Mouse (Mus musculus) megakaryocyte, adult 5-6 weeks (primary cell): ENCODE results near the gene Patl1. TPM values are rescaled to one million over a fixed set of nuclear protein-coding genes. Genes with fewer than 3 reads are reported as not detected.
"Not testable (repeated sequence)": the region's sequence is repeated elsewhere in the genome, so short reads cannot be mapped to it uniquely, and the experiment has no call there.

Experiments
- ATAC-seq: 2 replicates; pipeline ENCODE4 v1.8.0; 2016; ENCODE audit warnings: mild to moderate bottlenecking, inconsistent platforms; ENCODE audit not compliant: poor library complexity, severe bottlenecking
- total RNA-seq, 2 experiments: library from RNA; stranded (forward) in 1 of 2; stranded (reverse) in 1 of 2; fragments of 153-499, 151-499 nt in 1 of 2; fragments of 221-1000, 200-1000 nt in 1 of 2; gene quantifications; 2 replicates each; pipeline versions ENCODE4 v1.2.3 to v1.2.4; 2015 to 2017

Gene Patl1
- total RNA-seq (2015): 45.5 and 48.7 TPM in 2 replicates
- total RNA-seq (2017): 20.3 and 26.1 TPM in 2 replicates

DNA sequence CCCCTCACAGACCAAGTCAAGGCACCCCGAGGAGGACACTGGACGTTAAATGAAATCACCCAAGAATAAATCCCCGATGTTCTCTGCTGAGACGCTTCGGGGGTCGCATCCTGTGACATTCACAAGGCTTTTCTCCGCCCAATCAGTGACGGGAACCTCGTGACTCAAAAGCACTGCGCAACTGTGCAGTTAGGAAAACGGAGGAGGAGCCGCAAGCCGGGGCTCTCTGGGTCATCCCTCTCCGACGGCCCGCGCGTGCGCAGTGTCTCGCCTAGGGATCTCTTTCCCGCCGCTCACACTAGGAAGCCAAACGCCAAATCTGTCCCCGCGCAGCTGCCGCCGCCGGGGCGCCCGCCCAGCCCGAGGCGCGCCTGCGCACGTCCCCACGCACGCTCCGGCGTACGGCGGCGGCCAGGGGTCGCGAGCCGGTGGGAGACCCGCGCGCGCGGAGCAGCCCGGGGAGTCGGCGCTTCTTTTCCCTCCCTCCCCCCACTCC is at the start of gene Patl1:
Gene Patl1, plus strand, starts transcription at position 363 of the 496 bp plus-strand sequence.
- ATAC-seq: peak; percentile 92

DNA sequence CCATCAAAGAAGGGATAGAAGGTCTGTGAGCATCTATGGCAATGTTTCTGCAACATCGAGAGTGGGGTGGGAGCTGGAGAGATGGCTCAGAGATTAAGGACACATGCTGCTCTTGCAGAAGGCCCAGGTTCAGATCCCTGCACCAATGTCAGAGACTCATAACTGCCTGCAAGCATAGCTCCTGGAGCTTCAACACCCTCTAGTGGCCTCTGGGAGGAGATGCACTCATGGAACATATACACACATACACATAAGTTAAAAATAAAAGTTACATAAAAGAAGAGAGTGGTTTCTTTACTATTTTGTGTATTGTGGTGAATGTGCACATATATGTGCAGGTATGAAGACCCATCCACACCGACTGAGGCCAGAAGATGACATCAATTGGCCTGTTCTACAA is 44.4 kb upstream of the Patl1 start:
- no peak for ATAC-seq

DNA sequence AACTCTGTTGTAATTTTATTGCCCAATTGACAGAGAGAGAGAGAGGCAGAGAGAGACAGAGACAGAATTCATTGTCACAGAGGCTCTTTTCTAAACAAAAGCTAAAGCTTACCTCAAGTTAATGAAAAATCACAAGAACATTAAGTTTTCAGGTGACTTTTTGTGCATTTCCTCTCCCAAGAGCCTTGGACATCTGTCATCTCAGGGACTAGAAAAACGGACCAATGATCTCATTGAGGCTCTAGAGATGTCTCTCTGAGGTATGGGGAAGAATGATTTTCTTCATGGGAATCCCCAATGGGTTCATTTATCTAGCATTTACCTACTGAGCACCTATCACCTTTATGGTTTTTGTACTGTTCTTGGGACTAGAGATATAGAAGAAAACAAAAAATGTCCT is 37.2 kb upstream of the Patl1 start, which contains the start of gene Olfr1419:
Gene Olfr1419, minus strand, starts transcription at position 101 of the 400 bp plus-strand sequence.
- ATAC-seq: no peak

DNA sequence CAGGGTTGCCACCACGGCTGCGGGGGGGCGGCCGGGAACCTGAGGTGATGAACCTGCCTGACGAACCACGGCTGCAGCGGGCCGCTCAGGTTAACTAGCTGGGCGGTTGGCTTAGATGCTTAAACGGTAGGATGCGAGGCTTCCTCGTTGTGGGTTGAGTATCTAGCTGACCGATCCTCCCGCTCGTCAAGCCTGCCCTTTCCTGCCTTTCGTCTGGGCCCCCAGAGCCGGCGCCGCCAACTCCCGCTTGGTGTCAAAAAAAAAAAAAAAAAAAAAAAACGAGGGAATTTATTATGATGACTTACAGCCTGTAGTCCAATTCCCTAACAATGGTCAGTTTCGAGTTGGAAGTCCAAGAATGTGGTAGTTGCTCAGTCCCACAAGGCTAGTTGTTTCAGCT is 33.8 kb upstream of the Patl1 start:
- ATAC-seq: not testable (repeated sequence)

GRCm38 (mm10) chr19:11886265-11886664 is 25.9 kb upstream of the Patl1 start, which contains the start of gene Olfr1420:
Gene Olfr1420 (plus strand): TSS chr19:11886565.
- ATAC-seq: no peak

DNA sequence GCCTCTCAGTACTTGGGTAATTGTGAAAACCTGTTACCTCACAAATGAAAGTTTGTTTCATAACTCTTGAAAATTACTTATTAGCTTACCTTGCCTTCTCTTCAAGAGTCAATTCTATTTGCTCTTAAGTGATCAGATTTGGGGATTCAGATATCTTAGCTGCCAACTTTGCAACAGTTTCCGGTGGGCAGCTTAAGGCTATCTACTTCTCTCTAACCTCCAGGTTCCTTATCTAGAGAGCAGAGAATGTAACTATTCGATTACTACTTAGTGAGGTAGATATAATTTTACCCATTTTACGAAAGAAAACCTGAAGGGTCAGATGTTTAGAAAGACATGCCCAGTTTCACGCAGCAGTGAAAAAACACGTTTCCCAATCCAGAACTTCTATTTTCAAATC is 1.2 kb upstream of the Patl1 start:
- ATAC-seq: no peak

DNA sequence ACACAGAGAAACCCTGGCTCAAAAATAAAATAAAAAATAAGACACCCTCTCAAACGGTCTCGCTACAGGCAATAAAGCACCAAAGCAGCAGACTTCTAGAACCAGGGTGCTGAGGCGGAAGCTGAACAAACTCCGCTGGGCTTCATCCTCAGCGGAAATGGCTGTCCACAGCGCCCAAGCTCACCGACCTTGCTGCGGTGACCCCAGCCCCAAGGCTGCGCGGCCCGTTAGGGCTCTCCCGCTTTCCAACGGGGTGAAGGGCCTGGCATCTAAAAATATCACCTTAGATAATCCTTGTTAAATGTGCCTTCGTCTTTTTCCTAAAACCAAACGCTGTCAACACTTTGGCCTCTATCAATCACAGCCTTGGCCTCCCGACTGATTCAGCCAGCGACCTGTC is 596 bp upstream of the Patl1 start:
- peak; percentile 45 for ATAC-seq

DNA sequence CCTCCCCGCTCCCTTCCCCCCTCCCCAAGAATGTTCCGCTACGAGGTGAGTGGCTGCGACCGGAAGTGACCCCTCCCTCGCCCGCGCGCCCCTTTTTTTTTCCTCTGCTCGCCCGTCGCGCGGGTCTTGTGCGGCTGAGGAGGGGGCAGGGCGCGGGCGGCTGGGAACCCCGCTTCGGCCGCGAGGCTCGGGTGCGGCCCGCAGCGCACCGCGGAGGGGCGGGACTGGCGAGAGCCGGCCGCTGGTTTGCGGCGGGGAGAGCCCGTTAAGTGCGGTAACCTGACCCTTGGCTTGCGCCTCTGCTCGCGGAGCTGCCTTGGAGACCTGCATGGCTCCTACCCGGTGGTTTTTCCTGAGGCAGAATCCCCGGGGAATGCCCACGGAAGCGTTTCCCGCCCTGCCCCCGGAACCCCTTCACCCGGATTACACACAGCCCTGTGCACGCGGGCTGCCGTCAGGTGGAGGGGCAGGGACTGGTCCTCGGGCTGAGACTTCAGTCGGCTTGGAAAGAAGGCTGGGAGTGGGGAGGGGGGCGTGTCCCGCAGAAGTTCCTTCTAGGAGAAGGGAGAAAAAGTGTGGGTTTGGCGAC is 428 bp downstream of the Patl1 start:
- ATAC-seq: peak; percentile 40

DNA sequence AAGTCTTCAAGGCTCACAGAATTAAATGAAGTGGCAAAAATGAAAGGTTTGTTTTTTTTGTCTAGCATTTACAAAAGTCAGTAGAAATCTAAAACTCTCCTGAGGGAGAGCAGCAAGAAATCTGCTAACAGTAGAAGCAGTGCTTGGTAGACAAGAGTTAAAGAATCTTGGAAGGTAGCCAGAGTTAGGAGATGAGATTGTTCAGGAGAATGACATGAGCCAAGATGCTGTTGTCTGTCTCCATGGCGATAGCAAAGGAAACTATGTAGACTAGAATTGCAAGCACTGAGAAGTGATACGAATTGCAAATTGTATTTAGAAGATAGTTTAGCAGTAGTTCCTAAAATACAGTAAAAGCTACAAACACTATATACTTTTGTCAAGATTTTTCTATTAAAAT is 3.6 kb downstream of the Patl1 start:
- no peak for ATAC-seq

DNA sequence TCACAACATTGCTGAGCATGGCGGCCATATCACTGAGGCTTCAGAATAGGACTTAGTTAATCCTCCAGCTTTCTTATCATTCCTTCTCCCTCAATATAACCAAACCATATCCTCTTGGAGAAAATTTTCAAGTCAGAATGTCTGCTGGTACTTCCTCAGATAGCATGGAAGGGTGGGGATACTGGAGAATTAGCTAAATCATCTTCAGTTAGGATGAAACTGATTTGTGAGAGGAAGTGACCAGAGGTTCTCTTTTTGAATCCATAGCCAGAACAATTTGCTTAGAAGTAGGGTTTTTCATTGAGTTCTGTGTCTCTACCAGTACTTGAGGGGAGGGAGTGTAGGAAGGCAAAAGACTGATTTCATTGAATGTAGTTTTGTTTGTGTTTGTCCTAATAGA is 9.9 kb downstream of the Patl1 start:
- 0 out of 2 replicates have a peak, but pooled peaks have one; percentile 52 for ATAC-seq

DNA sequence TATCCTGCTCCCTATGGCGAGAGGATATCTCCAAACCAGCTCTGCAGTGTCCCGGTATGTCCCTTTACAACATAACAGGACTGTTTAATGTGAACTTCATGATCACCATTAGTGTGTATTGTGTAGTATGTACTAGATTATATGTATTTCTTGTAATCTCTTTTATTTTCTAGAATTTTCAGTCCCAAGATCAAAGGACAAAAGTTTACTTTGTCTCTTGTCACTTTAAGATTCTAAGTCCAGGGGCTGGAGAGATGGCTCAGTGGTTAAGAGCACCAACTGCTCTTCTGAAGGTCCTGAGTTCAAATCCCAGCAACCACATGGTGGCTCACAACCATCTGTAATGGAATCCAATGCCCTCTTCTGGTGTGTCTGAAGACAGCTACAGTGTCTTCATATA is 10.3 kb downstream of the Patl1 start:
- 0 out of 2 replicates have a peak, but pooled peaks have one; percentile 10 for ATAC-seq

- ATAC-seq: no peak
Observed at GRCm38 (mm10) chr19:11926380-11926779, 14.2 kb downstream of the Patl1 start.

DNA sequence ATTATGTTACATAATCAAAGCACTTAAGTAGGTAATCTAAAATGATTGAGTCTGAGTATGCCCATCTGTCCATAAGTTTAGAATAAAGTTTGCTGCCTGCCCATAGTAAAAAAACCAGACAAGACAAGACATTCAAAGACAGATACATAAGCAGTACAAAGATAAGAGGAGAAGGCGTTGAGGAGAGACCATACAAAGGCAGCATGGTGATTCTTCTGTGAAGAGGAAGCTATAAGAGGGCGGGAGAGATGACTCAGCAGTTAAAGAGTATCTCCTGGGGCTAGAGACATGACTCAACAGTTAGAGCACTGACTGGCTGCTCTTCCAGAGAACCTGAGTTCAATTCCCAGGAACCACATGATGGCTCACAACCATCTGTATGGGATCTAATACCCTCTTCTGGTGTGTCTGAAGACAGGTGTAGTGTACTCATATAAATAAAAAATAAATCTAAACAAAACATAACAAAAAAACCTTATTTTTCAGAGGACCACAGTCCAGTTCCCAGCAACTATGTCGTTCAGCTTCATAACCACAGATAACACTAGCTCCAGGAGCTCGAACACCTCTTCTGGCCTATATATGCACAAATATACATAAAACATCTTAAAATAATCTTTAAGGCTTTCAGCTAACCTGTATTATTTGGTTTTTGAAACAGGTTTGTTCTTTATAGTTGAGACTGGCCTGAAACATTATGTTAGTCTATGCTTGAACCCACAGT is 16.0 kb downstream of the Patl1 start:
- peak; percentile 47; the same call in 1 of the 2 replicates for ATAC-seq

- ATAC-seq: not testable (repeated sequence)
Observed at GRCm38 (mm10) chr19:11946460-11946859, 34.3 kb downstream of the Patl1 start.

GRCm38 (mm10) chr19:11949878-11950277 is 37.7 kb downstream of the Patl1 start:
- ATAC-seq: peak; percentile 57; the same call in 1 of the 2 replicates

DNA sequence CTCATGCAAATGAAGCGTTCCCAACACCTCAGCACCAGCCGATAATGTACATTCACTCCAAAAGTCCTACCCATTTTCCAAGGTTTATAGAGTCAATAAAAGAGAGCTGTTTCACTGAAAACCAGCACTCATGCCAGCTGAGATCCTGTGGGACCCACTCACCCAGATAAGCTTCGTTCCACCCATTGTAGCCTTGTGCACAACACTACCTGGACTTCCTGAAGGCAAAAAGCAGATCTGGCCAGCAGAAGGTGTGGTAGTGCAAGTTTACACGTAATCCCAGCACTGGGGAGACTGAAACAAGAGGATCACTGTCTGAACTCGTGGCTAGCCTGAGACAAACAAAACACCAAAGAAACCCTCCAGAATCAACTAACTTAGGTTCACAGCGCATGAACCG is 38.5 kb downstream of the Patl1 start:
- ATAC-seq: no peak

DNA sequence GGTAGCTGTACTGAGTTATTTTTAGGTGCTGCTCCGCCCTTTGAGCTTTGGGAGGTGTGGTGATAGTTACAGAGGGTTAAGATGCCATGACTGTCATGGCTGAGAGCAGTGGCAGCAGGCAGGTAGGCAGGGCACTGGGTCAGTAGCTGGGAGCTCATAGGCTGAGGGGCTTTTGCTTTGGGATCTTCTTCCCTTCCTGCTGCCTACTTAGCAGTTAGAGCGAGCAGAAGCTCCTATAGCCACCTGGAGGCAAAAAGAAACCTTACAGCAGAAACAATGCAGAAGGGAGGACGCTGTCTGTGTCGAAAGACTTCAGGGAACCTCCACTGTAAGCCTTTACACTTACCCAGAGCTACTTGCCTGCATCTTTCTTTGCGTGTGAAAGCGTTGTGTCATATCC is 42.0 kb downstream of the Patl1 start:
- 0 out of 2 replicates have a peak, but pooled peaks have one; percentile 30 for ATAC-seq

GRCm38 (mm10) chr19:11956636-11957035 is 44.4 kb downstream of the Patl1 start:
- no peak for ATAC-seq

- ATAC-seq: peak; percentile 62; the same call in 1 of the 2 replicates
Observed at GRCm38 (mm10) chr19:11957396-11957795, 45.2 kb downstream of the Patl1 start.

DNA sequence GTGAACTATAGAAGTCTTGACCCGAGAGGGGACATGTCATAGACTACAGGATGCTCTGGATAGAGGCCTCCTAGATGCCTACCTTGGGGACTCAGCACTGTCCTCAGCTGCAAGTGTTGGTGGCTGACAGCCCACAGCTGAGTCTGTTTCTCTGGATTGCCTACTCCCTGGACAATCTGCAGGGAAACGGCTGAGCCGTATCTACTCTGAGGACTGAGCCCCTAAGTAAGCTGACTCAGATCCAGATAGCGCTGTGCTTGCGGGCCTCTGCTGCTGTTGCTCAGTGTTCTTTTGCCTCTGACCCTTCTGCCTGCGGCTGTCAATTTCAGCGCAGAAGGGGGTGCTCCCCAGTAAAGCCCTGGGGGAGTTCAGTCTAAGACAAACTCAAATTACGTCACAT is 45.6 kb downstream of the Patl1 start:
- no peak for ATAC-seq

GRCm38 (mm10) chr19:11964266-11964665 is 52.1 kb downstream of the Patl1 start:
- no peak for ATAC-seq
